Mouse (Mus musculus) bone marrow macrophage, adult 2 months (primary cell): Measurements from ENCODE around the gene Armc2.

ENCODE experiments used
- CTCF ChIP-seq: IDR thresholded peaks from 2 replicates; pipeline ENCODE4 v1.5.1; 2012; ENCODE audit warnings: low read depth, mild to moderate bottlenecking, low read length, moderate library complexity
- POLR2A ChIP-seq: IDR thresholded peaks from 2 replicates; pipeline ENCODE4 v1.6.1; 2012; ENCODE audit warnings: mild to moderate bottlenecking, low read depth, low read length, borderline replicate concordance

GRCm38 (mm10) chr10:42043307-42043706 lies 25.1 kb upstream of the Armc2 start:
- TF ChIP-seq CTCF (no peak), POLR2A (no peak)
